11 mouse cellular contexts compared by ENCODE assay signal in the genomic region with DNA sequence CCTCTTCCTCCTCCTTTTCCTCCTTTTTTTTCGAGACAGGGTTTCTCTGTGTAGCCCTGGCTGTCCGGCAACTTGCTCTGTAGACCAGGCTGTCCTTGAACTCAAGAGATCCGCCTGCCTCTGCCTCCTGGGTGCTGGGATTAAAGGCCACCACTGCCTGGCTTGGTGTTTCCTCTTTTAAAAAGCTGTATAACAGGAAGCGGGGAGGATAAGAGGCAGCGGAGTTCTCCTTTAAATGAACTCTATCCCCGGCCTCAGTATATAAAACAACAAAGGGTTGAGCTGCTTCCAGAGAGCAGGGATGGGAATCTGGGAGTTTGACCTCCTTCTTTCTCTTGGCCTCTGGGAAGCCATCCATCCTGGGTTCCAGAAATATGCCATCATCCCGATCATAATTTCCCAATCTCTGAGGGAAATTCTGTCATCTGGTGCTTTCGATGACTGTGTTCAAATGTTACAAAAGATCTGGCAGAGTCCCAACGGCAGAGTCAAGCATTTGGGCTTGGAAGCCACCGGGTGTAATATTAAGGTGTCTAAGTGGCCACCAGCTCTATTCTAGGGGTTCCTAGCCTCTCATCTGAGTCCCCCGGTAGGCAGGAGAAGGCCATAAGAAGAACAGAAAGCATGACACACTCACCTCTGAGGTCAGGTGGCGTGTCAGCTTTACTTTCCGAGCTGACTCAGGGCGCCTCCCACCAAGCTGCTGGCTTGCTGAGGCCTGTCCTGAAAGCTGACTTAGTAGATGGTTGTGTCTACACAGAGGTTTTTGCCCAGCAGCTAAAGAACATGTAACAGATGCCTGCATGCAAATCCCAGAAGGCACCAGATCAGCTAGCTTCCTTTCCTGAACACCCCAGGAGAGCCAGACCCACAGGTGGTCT. TPM values are rescaled to one million over a fixed set of nuclear protein-coding genes. Genes with fewer than 3 reads are reported as not detected.
DNase-seq lines count a peak whose midpoint lies in the region; ATAC-seq lines count a peak whose summit lies in the region.
"Had no signal": no experiment of that assay in that cellular context is flagged by ENCODE, and none has a peak within 500 bp of the region (broad histone marks: within the 10 kb centered on the region; RNA-seq: fewer than 3 reads in every experiment).

No protein-coding gene starts in this region.

- peaks cover 56% of the 10 kb centered on the region for H3K4me1 ChIP-seq in kidney, embryonic 15.5 days
- H3K4me1 ChIP-seq: liver, embryonic 13.5 days had no signal

- no peaks in the 10 kb centered on the region for H3K9me3 ChIP-seq in kidney, embryonic 15.5 days (replicated peaks)
- H3K9me3 ChIP-seq: liver, embryonic 13.5 days; neural tube, embryonic 13.5 days had no signal

- 70% methylated on average over 14 of the region's 14 CpGs for WGBS in kidney, embryonic 15.5 days

- no peak overlapping the region for H3K4me3 ChIP-seq in kidney, embryonic 15.5 days (replicated peaks)
- H3K4me3 ChIP-seq: liver, embryonic 13.5 days; neural tube, embryonic 13.5 days had no signal

- H3K27me3 ChIP-seq in kidney, embryonic 15.5 days: no peaks in the 10 kb centered on the region
- H3K27me3 ChIP-seq: liver, embryonic 13.5 days; neural tube, embryonic 13.5 days had no signal

- no peak for DNase-seq in kidney, adult 8-10 months
- DNase-seq in adipocyte (ENCODE audit: low spot score): peak; percentile 93
- DNase-seq in fat pad, adult 2 months (ENCODE audit: extremely low read depth, low read depth, low spot score): peak; percentile 84
- DNase-seq in lung, postnatal 14 days: peak; percentile 58
- DNase-seq in thymus, adult 18-20 months: no peak
- no peak for DNase-seq in retina, embryonic 14.5 days (ENCODE audit: low spot score)
- no peak for DNase-seq in spleen, adult 18-20 months
- DNase-seq: liver, embryonic 13.5 days; thymus, postnatal 4 days had no signal

- H3K9ac ChIP-seq in kidney, embryonic 15.5 days: no peak overlapping the region
- H3K9ac ChIP-seq: liver, embryonic 13.5 days; neural tube, embryonic 13.5 days had no signal

- H3K36me3 ChIP-seq in kidney, embryonic 15.5 days: no peaks in the 10 kb centered on the region
- H3K36me3 ChIP-seq: liver, embryonic 13.5 days; neural tube, embryonic 13.5 days had no signal

- ATAC-seq in kidney, embryonic 15.5 days (replicated peaks; ENCODE audit: low FRiP score): no peak

- H3K27ac ChIP-seq in kidney, embryonic 15.5 days: peak overlapping the region; percentile 79
- H3K27ac ChIP-seq: liver, embryonic 13.5 days had no signal

- no peak overlapping the region for H3K4me2 ChIP-seq in kidney, embryonic 15.5 days
- H3K4me2 ChIP-seq: liver, embryonic 13.5 days; neural tube, embryonic 13.5 days had no signal

RNA-seq across cellular contexts. Expression of a gene that starts 36.5 kb away (rescaled TPM):
- 151 and 159 TPM in 2 replicates for polyA plus RNA-seq in kidney, embryonic 15.5 days (2015; fragmentation: Nextera tagmentation; extraction: Ambion mirVana)

Comparison
In these comparisons a context has a peak if more than half of its experiments do, and no peak if none do; other contexts are left out.
1. DNase-seq: peak in adipocyte (single experiment), fat pad, adult 2 months (single experiment) and lung, postnatal 14 days (single experiment); none in kidney, adult 8-10 months (0 of 2), thymus, adult 18-20 months (0 of 2), retina, embryonic 14.5 days (single experiment) and spleen, adult 18-20 months (0 of 2).